Mouse (Mus musculus): ENCODE measurements around the gene Hist1h2ad. TPM values are rescaled to one million over a fixed set of nuclear protein-coding genes. Genes with fewer than 3 reads are reported as not detected.
"Not testable (repeated sequence)": the region's sequence is repeated elsewhere in the genome, so short reads cannot be mapped to it uniquely, and the experiment has no call there.

Hist1h2ad gene
- polyA plus RNA-seq, 1 experiment from 2014 or later: 3.2 TPM

DNA sequence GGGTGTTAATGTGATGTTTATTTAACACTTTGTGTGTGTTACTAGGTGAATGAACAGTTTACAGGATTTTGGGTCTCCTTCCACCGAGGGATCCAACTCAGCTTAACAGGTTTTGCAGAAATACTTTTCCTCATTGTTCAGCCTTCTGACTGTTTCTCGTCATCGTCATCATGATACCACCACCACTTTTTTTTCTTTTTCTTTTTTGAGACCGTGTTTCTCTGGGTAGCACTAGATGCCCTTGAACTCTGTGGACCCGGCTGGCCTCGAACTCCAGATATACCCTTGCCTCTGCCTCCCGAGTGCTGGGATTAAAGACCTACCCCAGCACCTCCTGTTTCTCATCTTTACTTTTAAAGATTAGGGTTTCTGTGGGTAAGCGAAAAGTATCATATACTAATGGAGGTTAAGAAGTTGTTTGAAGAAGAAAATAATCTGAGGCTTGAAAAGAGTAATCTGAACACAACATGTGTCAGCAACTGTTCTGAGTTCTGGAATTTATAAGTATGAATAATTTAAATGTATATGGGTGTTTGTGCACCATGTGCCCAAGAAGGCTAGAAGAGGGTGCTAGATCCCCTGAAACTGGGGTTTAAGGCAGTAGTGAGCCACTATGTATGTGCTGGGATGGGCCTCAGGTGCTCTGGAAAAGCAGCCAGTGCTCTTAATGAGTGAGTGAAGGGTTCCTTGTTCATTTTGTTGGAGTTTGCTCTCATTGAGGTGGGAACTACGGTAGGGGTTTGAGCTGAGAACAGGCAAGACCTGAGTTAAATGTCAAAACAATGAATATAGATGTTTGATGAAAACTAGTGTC, 41.7 kb upstream of the Hist1h2ad start:
- DNase-seq (ENCODE audit: low spot score) (no peak), ATAC-seq (no peak)
- Histone ChIP-seq H3K4me1 (ENCODE audit: control insufficient read depth, insufficient read depth, low read length) (peaks cover 29% of the 10 kb centered on the region), H3K36me3 (ENCODE audit: control insufficient read depth, insufficient read depth, low read length) (no peaks in the 10 kb centered on the region), H3K4me3 (ENCODE audit: low read depth, low read length) (peak overlapping the region; percentile 43), H3K27ac (ENCODE audit: low read depth, low read length) (peak overlapping the region; percentile 95), H3K27me3 (replicated peaks; ENCODE audit: control insufficient read depth, insufficient read depth, low read length) (no peaks in the 10 kb centered on the region), H3K9ac (ENCODE audit: low read length) (peak overlapping the region; percentile 78), H3K9me3 (replicated peaks; ENCODE audit: control insufficient read depth, low read length) (no peaks in the 10 kb centered on the region), H3K4me2 (ENCODE audit: low read length) (peak overlapping the region; percentile 59)
- WGBS: 13% methylated on average over 9 of the region's 9 CpGs

DNA sequence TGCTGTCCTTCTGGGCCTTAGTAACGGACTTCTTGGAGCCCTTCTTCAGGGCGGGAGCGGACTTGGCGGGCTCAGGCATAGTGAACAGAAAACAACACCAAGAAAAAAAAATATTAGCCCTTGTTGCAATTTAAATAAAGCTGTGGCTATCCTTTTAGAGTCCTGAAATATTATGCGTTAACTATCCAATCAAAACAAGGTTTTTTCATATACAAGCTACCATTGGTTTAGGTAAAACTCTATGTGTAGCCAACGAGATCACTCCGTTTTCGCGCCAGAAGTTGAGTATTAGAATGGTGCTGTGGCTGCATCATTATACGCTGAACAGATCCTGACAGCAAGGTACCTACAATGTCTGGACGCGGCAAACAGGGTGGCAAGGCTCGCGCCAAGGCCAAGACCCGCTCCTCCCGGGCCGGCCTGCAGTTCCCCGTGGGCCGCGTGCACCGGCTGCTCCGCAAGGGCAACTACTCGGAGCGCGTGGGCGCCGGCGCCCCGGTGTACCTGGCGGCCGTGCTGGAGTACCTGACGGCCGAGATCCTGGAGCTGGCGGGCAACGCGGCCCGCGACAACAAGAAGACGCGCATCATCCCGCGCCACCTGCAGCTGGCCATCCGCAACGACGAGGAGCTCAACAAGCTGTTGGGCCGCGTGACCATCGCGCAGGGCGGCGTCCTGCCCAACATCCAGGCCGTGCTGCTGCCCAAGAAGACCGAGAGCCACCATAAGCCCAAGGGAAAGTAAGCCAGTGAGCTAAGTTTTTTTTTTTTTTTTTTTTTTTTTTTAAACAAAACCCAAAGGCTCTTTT, 40.4 kb upstream of the Hist1h2ad start, which contains the start of gene Hist1h2af:
TSS of gene Hist1h2af (plus strand) at position 347 of the 808 bp plus-strand sequence.
- H3K4me2 ChIP-seq (ENCODE audit: low read length): peak within 1 kb of the TSS; percentile 59
- peaks cover 29% of the 10 kb centered on the region for H3K4me1 ChIP-seq (ENCODE audit: control insufficient read depth, insufficient read depth, low read length)
- peak within 1 kb of the TSS; percentile 43 for H3K4me3 ChIP-seq (ENCODE audit: low read depth, low read length)
- peak within 1 kb of the TSS; percentile 95 for H3K27ac ChIP-seq (ENCODE audit: low read depth, low read length)
- H3K9me3 ChIP-seq (replicated peaks; ENCODE audit: control insufficient read depth, low read length); H3K36me3 ChIP-seq (ENCODE audit: control insufficient read depth, insufficient read depth, low read length); H3K27me3 ChIP-seq (replicated peaks; ENCODE audit: control insufficient read depth, insufficient read depth, low read length): not testable (repeated sequence)
- DNase-seq (ENCODE audit: low spot score) (peak; percentile 98), ATAC-seq (peak; percentile 43)
- H3K9ac ChIP-seq (ENCODE audit: low read length): peak within 1 kb of the TSS; percentile 78
- WGBS: under 1% methylated on average over 25 of the region's 53 CpGs

DNA sequence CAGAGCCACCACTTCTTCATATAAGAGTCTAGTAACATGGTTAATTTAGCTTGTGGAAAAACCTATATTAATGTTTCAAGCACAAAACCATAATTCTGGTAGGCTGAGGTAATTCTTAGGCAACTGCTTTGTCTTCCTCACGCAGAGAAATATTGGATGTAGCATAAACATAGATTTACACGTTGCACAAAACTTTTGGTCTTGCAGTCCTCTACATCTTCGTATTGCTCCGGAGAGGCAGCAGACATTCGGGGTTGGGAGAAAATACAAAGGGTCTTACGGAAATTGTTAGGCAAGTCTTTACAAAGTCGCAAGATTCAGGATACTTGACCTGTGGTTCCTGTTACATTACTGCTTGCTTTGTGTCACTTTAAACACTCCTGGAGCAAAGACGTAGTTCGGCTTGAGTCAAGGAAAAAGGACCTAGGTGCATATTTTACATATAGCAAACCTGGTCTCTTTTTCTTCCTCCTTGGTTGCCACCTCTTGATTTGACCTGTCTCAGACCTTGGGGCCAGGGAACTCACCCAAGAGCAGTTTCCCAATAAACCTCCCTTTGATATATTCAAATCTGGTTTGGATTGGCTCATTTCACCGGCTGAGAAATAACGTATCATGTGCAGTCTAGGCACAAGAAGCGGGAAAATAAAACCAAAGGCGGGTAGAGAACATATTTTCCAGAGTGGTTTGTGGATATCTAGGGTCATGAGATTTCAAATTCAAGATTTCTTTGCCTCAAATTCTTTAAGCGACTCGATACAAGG, 39.6 kb upstream of the Hist1h2ad start:
- under 1% methylated on average over 15 of the region's 15 CpGs for WGBS
- H3K4me2 ChIP-seq (ENCODE audit: low read length): peak overlapping the region; percentile 59

DNA sequence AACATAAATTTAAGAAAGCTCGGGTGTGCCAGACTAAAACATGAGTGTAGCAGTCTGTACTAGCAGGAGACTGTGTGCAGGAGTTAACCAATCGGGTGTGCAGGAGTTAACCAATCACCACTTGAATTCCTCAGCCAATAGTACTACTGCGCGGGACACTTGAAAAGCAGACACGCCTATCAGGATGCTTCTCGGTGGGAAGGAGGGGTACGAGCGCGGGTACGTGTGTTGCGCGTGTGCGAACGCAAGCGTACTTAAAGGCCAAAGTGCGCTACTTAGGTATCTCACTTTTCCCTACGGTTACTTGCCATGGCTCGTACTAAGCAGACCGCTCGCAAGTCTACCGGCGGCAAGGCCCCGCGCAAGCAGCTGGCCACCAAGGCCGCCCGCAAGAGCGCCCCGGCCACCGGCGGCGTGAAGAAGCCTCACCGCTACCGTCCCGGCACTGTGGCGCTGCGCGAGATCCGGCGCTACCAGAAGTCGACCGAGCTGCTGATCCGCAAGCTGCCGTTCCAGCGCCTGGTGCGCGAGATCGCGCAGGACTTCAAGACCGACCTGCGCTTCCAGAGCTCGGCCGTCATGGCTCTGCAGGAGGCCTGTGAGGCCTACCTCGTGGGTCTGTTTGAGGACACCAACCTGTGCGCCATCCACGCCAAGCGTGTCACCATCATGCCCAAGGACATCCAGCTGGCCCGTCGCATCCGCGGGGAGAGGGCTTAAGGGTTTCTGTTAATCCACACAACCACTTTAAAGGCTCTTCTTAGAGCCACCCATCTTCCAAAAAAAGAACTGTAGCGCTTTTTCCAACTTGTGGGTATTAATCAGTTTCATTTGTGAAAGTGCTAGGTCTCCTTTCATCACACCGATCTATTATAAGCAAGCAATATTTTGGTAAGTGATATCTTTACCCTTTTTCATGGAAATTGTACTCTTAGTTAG, 38.8 kb upstream of the Hist1h2ad start, which contains the start of gene Hist1h3g:
TSS of gene Hist1h3g (plus strand) at position 286 of the 939 bp plus-strand sequence.
- H3K27ac ChIP-seq (ENCODE audit: low read depth, low read length): peak within 1 kb of the TSS; percentile 95
- peaks cover 23% of the 10 kb centered on the region for H3K4me1 ChIP-seq (ENCODE audit: control insufficient read depth, insufficient read depth, low read length)
- peak within 1 kb of the TSS; percentile 43 for H3K4me3 ChIP-seq (ENCODE audit: low read depth, low read length)
- not testable (repeated sequence) for H3K27me3 ChIP-seq (replicated peaks; ENCODE audit: control insufficient read depth, insufficient read depth, low read length); H3K9me3 ChIP-seq (replicated peaks; ENCODE audit: control insufficient read depth, low read length); H3K36me3 ChIP-seq (ENCODE audit: control insufficient read depth, insufficient read depth, low read length)
- ATAC-seq (peak; percentile 87), DNase-seq (ENCODE audit: low spot score) (peak; percentile 99)
- peak within 1 kb of the TSS; percentile 68 for H3K9ac ChIP-seq (ENCODE audit: low read length)
- H3K4me2 ChIP-seq (ENCODE audit: low read length): peak within 1 kb of the TSS; percentile 59
- 0% methylated on average over 35 of the region's 62 CpGs for WGBS

More for the DNA sequence above, 39.6 kb upstream of the Hist1h2ad start:
- Histone ChIP-seq H3K36me3 (ENCODE audit: control insufficient read depth, insufficient read depth, low read length) (no peaks in the 10 kb centered on the region), H3K4me3 (ENCODE audit: low read depth, low read length) (peak overlapping the region; percentile 43), H3K9me3 (replicated peaks; ENCODE audit: control insufficient read depth, low read length) (no peaks in the 10 kb centered on the region), H3K9ac (ENCODE audit: low read length) (peak overlapping the region; percentile 60), H3K27me3 (replicated peaks; ENCODE audit: control insufficient read depth, insufficient read depth, low read length) (no peaks in the 10 kb centered on the region), H3K4me1 (ENCODE audit: control insufficient read depth, insufficient read depth, low read length) (peaks cover 26% of the 10 kb centered on the region), H3K27ac (ENCODE audit: low read depth, low read length) (peak overlapping the region; percentile 95)
- DNase-seq (ENCODE audit: low spot score) (no peak), ATAC-seq (no peak)

DNA sequence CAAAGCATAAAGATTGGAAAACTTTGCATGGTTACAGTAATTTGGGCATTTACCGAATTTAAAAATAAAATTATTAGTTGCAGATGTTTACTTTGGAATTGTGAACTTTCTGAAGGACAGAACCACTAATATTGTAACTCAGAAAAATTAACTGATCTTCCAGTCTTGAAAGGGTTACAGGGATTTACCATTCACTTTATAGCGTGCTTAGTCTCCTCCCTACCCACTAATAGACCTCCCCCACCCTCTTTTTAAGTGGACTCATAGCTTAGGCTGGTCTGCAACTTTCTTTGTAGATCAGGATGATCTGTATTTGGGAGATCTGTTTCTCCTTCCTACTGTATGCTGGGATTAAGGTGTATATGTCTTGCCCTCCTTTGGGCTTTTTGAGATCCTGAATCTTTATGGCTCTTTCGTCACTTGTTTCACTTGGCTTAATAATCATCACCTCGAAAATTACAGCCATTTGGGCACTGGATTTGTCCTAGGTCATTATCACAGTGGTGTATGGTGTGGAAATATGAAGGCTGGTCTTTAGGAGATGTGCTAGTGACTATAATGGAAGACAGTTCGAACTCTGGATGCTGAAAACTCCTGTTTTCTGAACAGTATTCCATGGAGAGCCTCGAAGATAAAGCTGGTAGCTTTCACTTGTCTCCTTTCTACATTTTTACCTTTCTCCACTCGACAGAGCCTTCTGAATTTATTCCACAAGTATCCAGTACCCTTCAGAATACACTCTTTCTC, 37.9 kb upstream of the Hist1h2ad start:
- ATAC-seq (no peak), DNase-seq (ENCODE audit: low spot score) (no peak)
- no peak overlapping the region for H3K27ac ChIP-seq (ENCODE audit: low read depth, low read length)
- 15% methylated on average over 7 of the region's 7 CpGs for WGBS
- peak overlapping the region; percentile 68 for H3K9ac ChIP-seq (ENCODE audit: low read length)
- no peaks in the 10 kb centered on the region for H3K9me3 ChIP-seq (replicated peaks; ENCODE audit: control insufficient read depth, low read length)
- peak overlapping the region; percentile 59 for H3K4me2 ChIP-seq (ENCODE audit: low read length)
- H3K4me1 ChIP-seq (ENCODE audit: control insufficient read depth, insufficient read depth, low read length): peaks cover 23% of the 10 kb centered on the region
- H3K4me3 ChIP-seq (ENCODE audit: low read depth, low read length): peak overlapping the region; percentile 43
- no peaks in the 10 kb centered on the region for H3K36me3 ChIP-seq (ENCODE audit: control insufficient read depth, insufficient read depth, low read length)
- H3K27me3 ChIP-seq (replicated peaks; ENCODE audit: control insufficient read depth, insufficient read depth, low read length): no peaks in the 10 kb centered on the region

DNA sequence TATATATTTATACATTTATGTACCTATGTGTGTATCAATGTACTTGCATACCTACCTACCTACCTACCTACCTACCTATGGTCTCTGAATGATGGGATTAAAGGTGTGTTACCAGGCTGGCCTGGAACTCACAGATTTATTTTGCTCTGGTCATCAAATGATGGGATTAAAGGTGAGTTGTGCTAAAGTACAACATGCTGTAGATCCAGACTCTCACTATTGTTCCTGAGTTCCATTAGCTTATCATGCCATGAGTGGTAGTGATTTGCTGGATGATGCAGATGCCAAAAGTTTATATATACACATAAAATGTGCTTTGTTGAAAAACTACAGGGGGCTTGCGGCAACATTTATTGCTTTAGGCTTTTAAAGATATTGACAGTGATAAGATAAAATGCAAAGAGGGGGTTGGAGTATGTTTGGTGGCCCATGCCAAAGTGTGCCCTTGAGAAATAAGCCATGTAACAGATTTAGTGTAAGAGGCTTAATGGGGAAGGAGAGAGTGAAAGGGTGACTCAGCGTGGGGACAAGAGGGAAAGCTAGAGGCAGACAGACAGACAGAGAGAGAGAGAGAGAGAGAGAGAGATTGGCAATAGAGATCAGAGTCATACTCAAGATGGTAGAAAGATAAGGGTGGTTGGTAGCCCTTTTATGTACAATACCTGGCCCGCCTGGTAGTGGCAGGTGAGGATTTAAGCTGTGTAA, 37.0 kb upstream of the Hist1h2ad start:
- H3K36me3 ChIP-seq (ENCODE audit: control insufficient read depth, insufficient read depth, low read length): no peaks in the 10 kb centered on the region
- WGBS: 80% methylated on average over 3 of the region's 3 CpGs
- no peaks in the 10 kb centered on the region for H3K9me3 ChIP-seq (replicated peaks; ENCODE audit: control insufficient read depth, low read length)
- H3K4me1 ChIP-seq (ENCODE audit: control insufficient read depth, insufficient read depth, low read length): peaks cover 21% of the 10 kb centered on the region
- H3K9ac ChIP-seq (ENCODE audit: low read length): peak overlapping the region; percentile 6; the same call in 1 of the 2 replicates
- no peak overlapping the region for H3K27ac ChIP-seq (ENCODE audit: low read depth, low read length)
- ATAC-seq (no peak), DNase-seq (ENCODE audit: low spot score) (no peak)
- H3K4me2 ChIP-seq (ENCODE audit: low read length): peak overlapping the region; percentile 59
- H3K27me3 ChIP-seq (replicated peaks; ENCODE audit: control insufficient read depth, insufficient read depth, low read length): no peaks in the 10 kb centered on the region
- peak overlapping the region; percentile 43; the same call in 1 of the 2 replicates for H3K4me3 ChIP-seq (ENCODE audit: low read depth, low read length)

DNA sequence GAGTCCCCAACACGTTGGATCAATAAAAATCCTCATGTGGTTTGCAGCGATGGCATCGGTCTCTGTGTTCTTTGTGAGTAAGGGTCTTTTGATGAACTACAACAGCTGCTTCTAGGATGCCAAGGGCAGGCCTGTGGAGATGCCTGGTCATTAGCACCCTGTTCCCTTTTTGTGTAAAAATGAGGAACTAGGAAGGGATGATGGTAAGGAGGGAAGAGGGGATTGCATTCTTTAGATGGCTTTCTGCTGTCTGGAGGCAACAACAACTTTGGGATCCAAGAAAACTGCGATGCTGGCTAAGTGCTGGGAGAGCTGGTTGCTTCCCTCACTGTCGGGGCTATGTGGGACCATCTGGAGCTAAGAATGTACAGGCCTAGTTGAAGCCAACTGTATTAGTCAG, 35.9 kb upstream of the Hist1h2ad start:
- Histone ChIP-seq H3K27me3 (replicated peaks; ENCODE audit: control insufficient read depth, insufficient read depth, low read length) (no peaks in the 10 kb centered on the region), H3K4me2 (ENCODE audit: low read length) (no peak overlapping the region), H3K36me3 (ENCODE audit: control insufficient read depth, insufficient read depth, low read length) (no peaks in the 10 kb centered on the region), H3K4me3 (ENCODE audit: low read depth, low read length) (no peak overlapping the region), H3K4me1 (ENCODE audit: control insufficient read depth, insufficient read depth, low read length) (peaks cover 10% of the 10 kb centered on the region; the same call in 1 of the 2 replicates), H3K9ac (ENCODE audit: low read length) (no peak overlapping the region), H3K9me3 (replicated peaks; ENCODE audit: control insufficient read depth, low read length) (no peaks in the 10 kb centered on the region), H3K27ac (ENCODE audit: low read depth, low read length) (no peak overlapping the region)
- WGBS: 77% methylated on average over 5 of the region's 5 CpGs
- DNase-seq (ENCODE audit: low spot score) (no peak), ATAC-seq (no peak)

Measured in forebrain, embryonic 14.5 days (tissue).